Mouse (Mus musculus): ENCODE data around the gene Fam208b. TPM values are rescaled to one million over a fixed set of nuclear protein-coding genes. Genes with fewer than 3 reads are reported as not detected.
A peak's percentile ranks its signal among the peaks of the same experiment; 100 is the strongest.
"Not testable (repeated sequence)": the region's sequence is repeated elsewhere in the genome, so short reads cannot be mapped to it uniquely, and the experiment has no call there.

Gene Fam208b
- polyA plus RNA-seq, 1 experiment = 84.6 TPM

DNA sequence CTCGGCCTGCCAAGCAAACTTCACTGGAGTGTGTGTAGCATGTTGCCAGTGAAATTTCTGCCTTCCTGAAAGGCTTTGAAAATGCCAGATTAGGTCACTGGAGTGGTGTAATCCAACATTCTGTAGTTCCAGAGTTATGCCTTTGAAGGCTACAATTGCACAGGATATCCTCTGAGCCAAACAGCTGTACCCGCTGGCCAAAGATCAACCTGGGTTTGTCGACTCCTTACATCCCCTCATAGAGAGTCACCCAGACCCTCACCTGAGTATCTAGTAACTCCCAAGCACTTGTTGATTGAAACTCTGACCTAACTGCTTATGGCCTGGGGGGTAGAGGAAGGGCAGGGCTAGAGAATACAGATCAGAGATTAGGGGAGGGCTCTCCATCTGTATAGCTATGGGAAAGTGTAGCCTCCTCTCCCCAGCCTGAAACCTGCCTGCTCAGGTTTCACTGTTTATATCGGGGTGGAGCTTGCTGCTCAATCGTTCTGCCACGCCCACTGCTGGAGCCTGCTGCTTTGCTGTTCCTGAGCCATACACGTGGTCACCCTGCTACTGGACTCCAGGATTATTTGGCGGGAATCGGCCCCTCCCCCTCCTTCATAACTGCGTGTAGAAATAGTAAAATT, 79.1 kb downstream of the Fam208b start:
- H3K9ac ChIP-seq (ENCODE audit: low read depth, poor library complexity, severe bottlenecking) = peak overlapping the region; percentile 35; the same call in 1 of the 2 replicates
- peak overlapping the region; percentile 49 for H3K4me3 ChIP-seq (ENCODE audit: low read depth, low read length)

DNA sequence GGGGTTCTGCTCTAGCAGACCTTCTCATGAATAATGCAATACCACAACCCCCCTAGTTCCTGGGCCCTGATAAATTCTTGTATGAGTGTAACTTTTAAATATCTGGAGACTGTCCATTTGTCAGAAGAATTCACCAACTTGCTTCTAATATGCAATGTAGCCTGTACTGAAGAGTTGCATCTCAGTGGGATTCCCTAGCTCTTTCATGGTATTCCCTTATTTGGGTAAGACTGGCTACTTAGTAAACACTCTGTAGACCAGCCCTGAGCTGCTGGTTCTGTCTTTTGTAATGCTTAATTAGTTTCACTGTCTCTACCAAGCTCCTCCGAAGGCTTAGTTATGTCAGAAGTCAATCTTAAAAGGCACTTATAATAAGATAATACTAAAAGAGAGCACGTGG, 79.7 kb downstream of the Fam208b start:
- H3K27ac ChIP-seq (ENCODE audit: insufficient read depth, low read length); H3K9ac ChIP-seq (ENCODE audit: low read depth, poor library complexity, severe bottlenecking); H3K36me3 ChIP-seq (ENCODE audit: control insufficient read depth, insufficient read depth, low read length, poor library complexity, severe bottlenecking); H3K9me3 ChIP-seq (replicated peaks; ENCODE audit: control insufficient read depth, insufficient read depth, low read length, poor library complexity, severe bottlenecking); H3K27me3 ChIP-seq (ENCODE audit: control insufficient read depth, insufficient read depth, low read length, poor library complexity, severe bottlenecking); H3K4me1 ChIP-seq (ENCODE audit: control insufficient read depth, insufficient read depth, low read length); H3K4me3 ChIP-seq (ENCODE audit: low read depth, low read length): not testable (repeated sequence)

More for the DNA sequence above, 79.1 kb downstream of the Fam208b start:
- Histone ChIP-seq H3K4me1 (ENCODE audit: control insufficient read depth, insufficient read depth, low read length) (no peaks in the 10 kb centered on the region), H3K36me3 (ENCODE audit: control insufficient read depth, insufficient read depth, low read length, poor library complexity, severe bottlenecking) (no peaks in the 10 kb centered on the region), H3K9me3 (replicated peaks; ENCODE audit: control insufficient read depth, insufficient read depth, low read length, poor library complexity, severe bottlenecking) (peaks cover 9% of the 10 kb centered on the region), H3K27me3 (ENCODE audit: control insufficient read depth, insufficient read depth, low read length, poor library complexity, severe bottlenecking) (no peaks in the 10 kb centered on the region), H3K27ac (ENCODE audit: insufficient read depth, low read length) (peak overlapping the region; percentile 75)
- TF ChIP-seq EP300 (IDR thresholded peaks at IDR 0.05; ENCODE audit: insufficient read depth, low read depth, low read length) = peak; percentile 75; the same call in 1 of the 2 replicates
- TF ChIP-seq CTCF (IDR thresholded peaks at IDR 0.05; ENCODE audit: low read depth, low read length) = no peak

DNA sequence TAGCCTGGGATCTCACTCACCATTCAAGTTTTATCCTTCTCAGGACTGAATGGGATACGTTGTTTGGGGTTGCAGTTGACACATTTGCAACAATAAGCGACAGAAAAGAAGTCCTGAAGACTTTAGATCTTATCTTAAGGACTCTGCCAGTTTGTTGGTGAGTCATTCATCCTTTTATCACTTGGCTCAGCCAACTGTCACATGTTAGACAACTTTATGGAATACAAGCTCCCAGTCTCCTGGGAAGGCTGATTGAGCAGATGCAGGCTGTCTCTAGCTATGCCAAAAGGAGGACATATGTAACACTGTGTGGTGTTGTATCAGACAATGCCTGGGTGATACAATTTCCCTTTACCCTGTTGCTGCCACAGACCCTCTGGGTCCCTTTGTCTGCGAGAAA, 80.5 kb downstream of the Fam208b start:
- Histone ChIP-seq H3K9ac (ENCODE audit: low read depth, poor library complexity, severe bottlenecking) (no peak overlapping the region), H3K36me3 (ENCODE audit: control insufficient read depth, insufficient read depth, low read length, poor library complexity, severe bottlenecking) (no peaks in the 10 kb centered on the region), H3K9me3 (replicated peaks; ENCODE audit: control insufficient read depth, insufficient read depth, low read length, poor library complexity, severe bottlenecking) (peaks cover 9% of the 10 kb centered on the region), H3K4me1 (ENCODE audit: control insufficient read depth, insufficient read depth, low read length) (no peaks in the 10 kb centered on the region), H3K4me3 (ENCODE audit: low read depth, low read length) (no peak overlapping the region), H3K27ac (ENCODE audit: insufficient read depth, low read length) (peak overlapping the region; percentile 49; the same call in 1 of the 2 replicates), H3K27me3 (ENCODE audit: control insufficient read depth, insufficient read depth, low read length, poor library complexity, severe bottlenecking) (no peaks in the 10 kb centered on the region)
- TF ChIP-seq POLR2A (IDR thresholded peaks at IDR 0.05; ENCODE audit: insufficient read depth, low read length) (no peak), CTCF (IDR thresholded peaks at IDR 0.05; ENCODE audit: low read depth, low read length) (no peak), EP300 (IDR thresholded peaks at IDR 0.05; ENCODE audit: insufficient read depth, low read depth, low read length) (no peak)

DNA sequence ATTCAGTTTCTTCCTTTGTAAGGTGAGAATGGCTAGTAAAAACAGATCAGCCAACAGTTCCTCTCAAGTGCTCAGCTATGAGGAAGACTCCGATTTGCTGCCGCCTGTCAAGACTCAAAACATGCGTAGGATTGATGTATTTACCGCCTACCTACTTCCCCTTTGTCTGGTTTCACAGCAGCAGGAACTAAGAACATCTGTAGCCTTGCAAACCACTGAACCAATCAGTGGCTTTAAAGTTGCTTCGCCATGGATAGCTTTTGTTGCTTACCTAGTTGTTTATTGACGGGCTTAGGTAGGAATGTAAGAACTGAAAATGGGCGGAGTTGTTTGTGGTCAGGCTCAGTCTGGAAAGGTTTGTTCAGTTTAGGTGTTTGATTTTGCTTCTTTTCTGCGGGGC, 84.6 kb downstream of the Fam208b start:
- TF ChIP-seq CTCF (IDR thresholded peaks at IDR 0.05; ENCODE audit: low read depth, low read length) (no peak), EP300 (IDR thresholded peaks at IDR 0.05; ENCODE audit: insufficient read depth, low read depth, low read length) (no peak), POLR2A (IDR thresholded peaks at IDR 0.05; ENCODE audit: insufficient read depth, low read length) (no peak)
- H3K36me3 ChIP-seq (ENCODE audit: control insufficient read depth, insufficient read depth, low read length, poor library complexity, severe bottlenecking) = no peaks in the 10 kb centered on the region
- H3K9ac ChIP-seq (ENCODE audit: low read depth, poor library complexity, severe bottlenecking) = no peak overlapping the region
- H3K27ac ChIP-seq (ENCODE audit: insufficient read depth, low read length) = no peak overlapping the region
- H3K9me3 ChIP-seq (replicated peaks; ENCODE audit: control insufficient read depth, insufficient read depth, low read length, poor library complexity, severe bottlenecking) = peaks cover 9% of the 10 kb centered on the region
- no peaks in the 10 kb centered on the region for H3K27me3 ChIP-seq (ENCODE audit: control insufficient read depth, insufficient read depth, low read length, poor library complexity, severe bottlenecking)
- H3K4me1 ChIP-seq (ENCODE audit: control insufficient read depth, insufficient read depth, low read length) = no peaks in the 10 kb centered on the region
- no peak overlapping the region for H3K4me3 ChIP-seq (ENCODE audit: low read depth, low read length)

DNA sequence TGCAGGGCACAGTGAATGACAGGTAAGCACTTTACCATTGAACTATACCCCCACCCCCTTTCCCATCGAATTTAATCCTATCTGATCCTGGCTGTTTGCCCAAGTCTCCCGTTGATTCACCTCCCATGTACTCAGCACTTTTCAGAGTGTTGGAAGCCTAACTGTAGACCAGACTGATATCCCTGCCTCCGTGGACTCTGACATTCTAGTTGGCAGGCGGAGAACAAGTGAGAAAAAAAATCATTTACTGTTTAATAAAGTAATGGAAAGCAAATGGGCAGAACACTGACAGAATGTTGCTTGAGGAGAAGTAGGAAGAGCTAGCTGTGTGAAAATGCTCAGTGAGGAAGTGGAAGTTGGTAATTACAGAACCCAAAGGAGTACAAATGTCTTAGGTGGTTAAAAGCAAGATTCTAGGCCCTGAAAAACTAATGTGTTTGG, 85.3 kb downstream of the Fam208b start:
- no peaks in the 10 kb centered on the region for H3K27me3 ChIP-seq (ENCODE audit: control insufficient read depth, insufficient read depth, low read length, poor library complexity, severe bottlenecking)
- TF ChIP-seq POLR2A (IDR thresholded peaks at IDR 0.05; ENCODE audit: insufficient read depth, low read length) = no peak
- no peaks in the 10 kb centered on the region for H3K36me3 ChIP-seq (ENCODE audit: control insufficient read depth, insufficient read depth, low read length, poor library complexity, severe bottlenecking)
- no peak overlapping the region for H3K9ac ChIP-seq (ENCODE audit: low read depth, poor library complexity, severe bottlenecking)
- no peak overlapping the region for H3K27ac ChIP-seq (ENCODE audit: insufficient read depth, low read length)
- no peaks in the 10 kb centered on the region for H3K4me1 ChIP-seq (ENCODE audit: control insufficient read depth, insufficient read depth, low read length)
- peaks cover 9% of the 10 kb centered on the region for H3K9me3 ChIP-seq (replicated peaks; ENCODE audit: control insufficient read depth, insufficient read depth, low read length, poor library complexity, severe bottlenecking)
- H3K4me3 ChIP-seq (ENCODE audit: low read depth, low read length) = no peak overlapping the region

DNA sequence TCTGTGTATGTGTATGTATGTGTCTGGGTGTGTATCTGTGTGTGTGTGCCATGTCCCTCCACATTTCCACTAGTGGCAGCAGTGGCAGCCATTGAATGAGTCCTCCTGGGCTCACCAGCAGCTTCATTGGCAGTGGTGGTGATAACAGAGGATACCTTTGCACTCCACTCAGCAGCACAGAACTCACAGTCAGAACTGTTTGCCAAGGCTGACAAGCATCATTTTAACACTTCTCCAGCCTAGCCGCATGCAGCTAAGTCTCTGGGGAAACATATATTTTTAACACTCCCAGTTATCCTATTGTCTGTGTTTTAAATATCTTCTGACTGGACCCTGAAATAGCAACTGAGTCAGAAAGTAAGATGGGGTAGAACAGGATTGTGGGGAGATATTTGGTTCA, 87.0 kb downstream of the Fam208b start:
- Histone ChIP-seq H3K4me1 (ENCODE audit: control insufficient read depth, insufficient read depth, low read length) (no peaks in the 10 kb centered on the region), H3K27me3 (ENCODE audit: control insufficient read depth, insufficient read depth, low read length, poor library complexity, severe bottlenecking) (no peaks in the 10 kb centered on the region), H3K36me3 (ENCODE audit: control insufficient read depth, insufficient read depth, low read length, poor library complexity, severe bottlenecking) (no peaks in the 10 kb centered on the region), H3K9me3 (replicated peaks; ENCODE audit: control insufficient read depth, insufficient read depth, low read length, poor library complexity, severe bottlenecking) (no peaks in the 10 kb centered on the region), H3K27ac (ENCODE audit: insufficient read depth, low read length) (no peak overlapping the region), H3K9ac (ENCODE audit: low read depth, poor library complexity, severe bottlenecking) (no peak overlapping the region), H3K4me3 (ENCODE audit: low read depth, low read length) (no peak overlapping the region)
- TF ChIP-seq POLR2A (IDR thresholded peaks at IDR 0.05; ENCODE audit: insufficient read depth, low read length) (no peak), EP300 (IDR thresholded peaks at IDR 0.05; ENCODE audit: insufficient read depth, low read depth, low read length) (no peak), CTCF (IDR thresholded peaks at IDR 0.05; ENCODE audit: low read depth, low read length) (no peak)

Data from ES-Bruce4 (cell line).